Mouse (Mus musculus): Measurements from ENCODE around the gene Per2.

DNA sequence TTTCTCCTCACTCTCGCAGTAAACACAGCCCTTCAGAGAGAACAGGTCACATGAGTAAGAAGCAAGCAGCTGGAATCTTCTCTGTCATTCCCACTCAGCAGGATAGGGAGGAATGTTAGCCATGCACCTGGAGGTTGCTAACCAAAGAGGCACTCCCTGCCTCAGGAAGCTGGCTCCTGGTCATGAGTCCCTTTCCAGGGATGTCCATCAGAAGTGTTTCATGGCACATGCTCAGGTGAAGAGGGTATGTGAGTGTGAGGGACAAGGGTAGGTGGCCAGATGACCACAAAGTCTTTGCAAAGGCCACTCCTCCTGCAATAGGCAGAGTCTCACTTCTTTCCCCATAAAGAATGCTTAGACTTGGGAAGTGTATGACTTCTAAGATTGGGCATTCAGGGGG lies 41.1 kb downstream of the Per2 start:
- TF ChIP-seq POLR2A (IDR thresholded peaks at IDR 0.05; ENCODE audit: borderline replicate concordance, low read depth, low read length) (no peak), CTCF (IDR thresholded peaks at IDR 0.05; ENCODE audit: low read depth, low read length) (no peak)
